Mouse (Mus musculus) kidney, adult 2 months (tissue): ENCODE data around the gene Lin7a.

Experiments used
- CTCF ChIP-seq: fragments of 200-500 bp; conservative IDR thresholded peaks from 2 replicates; pipeline ENCODE4 v1.5.1; 2011; ENCODE audit warnings: low read depth, mild to moderate bottlenecking, control low read depth, low read length, moderate library complexity, mixed read lengths; ENCODE audit not compliant: insufficient read depth, insufficient read length
- POLR2A ChIP-seq: fragments of 200-500 bp; IDR thresholded peaks from one replicate; pipeline ENCODE4 v1.6.1; 2011; ENCODE audit warnings: low read depth, low read length, control low read depth

DNA sequence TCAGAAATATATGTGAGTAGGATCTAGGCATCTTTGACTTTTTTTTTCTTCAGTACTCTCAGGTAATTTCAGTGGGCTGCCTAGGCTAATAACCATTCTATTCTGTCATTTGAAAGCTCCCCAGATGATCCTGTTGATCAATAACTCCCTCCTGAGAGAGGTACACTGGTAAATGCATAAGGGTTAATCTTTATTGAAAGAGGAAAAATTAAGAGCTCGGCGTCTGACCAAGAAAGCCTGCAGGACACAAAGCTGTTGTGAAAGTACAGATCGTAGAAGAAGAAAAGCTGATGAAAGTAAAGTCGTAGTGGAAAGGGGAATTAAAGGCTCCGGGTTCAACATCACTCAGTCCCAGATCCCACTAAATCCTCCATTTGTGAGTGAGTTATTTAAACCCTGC lies 44.2 kb downstream of the Lin7a start:
- TF ChIP-seq CTCF, result no peak
- no peak for TF ChIP-seq POLR2A
